Mouse (Mus musculus) cerebellum, postnatal 36 days (tissue): ENCODE results near the gene Sbno1.

ENCODE experiments used
- DNase-seq, 2 experiments: peaks; one replicate each; pipeline ENCODE4 v3.0.0; 2021 to 2022; ENCODE audit warnings: mixed read lengths in 2 of 2

The Sbno1 gene

DNA sequence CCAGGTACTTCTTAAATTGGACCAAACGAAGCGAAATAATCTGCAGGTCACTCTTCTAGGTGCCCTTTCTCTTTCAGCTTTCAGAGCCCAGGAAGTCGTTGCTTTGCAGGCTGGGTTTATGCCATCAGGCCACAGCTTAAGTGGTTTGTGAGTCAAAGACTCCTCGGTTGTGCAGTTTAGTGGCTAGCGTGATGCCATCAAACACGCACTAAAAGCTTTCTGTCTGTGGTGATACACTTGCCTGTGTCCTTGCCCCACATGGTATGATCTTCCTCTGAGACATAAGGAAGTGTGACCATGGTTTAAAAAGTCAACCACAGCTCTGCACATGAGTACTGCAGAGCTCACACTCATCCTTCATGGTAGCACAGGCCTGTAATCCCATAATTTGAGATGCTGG, 95.7 kb downstream of the Sbno1 start:
- DNase-seq = no peak

DNA sequence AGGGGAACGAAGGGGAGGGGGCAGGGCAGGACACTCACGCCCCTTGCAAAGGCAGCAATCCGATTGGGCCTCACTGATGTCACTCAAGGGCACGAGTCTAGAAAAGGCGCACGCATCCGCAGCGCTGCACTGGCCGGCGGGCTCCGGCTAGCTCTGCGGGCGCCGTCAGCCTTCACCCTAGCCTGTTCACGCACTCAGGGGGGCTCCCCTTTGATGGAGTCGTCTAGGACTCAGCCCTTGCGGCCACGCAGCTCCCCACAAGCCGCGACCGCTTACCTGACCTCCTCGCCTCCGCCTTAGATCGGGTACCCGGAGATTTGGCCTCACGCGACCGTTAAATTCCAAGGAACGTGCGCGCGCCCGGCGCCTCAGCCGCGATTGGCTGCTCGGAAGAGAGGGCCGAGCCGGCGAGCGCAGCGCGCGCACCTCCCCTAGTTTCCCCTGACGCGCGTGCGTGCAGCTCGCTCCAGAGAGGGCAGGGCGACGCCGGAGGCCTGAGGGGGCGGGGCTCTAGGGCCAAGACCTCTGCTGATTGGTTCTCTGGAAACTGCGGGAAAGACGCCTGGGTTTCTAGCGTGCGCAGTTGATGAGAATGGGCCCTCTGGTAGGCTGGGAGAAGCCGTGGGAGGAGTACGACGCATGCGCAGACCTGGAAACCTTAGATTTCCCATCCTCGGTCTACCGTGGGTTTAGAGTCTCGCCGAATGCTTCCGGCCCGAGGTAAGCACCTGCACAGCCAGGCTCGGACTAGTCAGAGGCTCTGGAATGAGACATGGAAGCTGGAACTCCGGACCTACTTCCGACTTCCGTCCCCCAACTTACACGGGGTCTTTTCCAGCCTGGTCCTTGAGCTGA, 98.1 kb downstream of the Sbno1 start, which contains the start of the genes Mphosph9 and 2810006K23Rik:
TSS of gene Mphosph9 (minus strand) at position 463 of the 855 bp plus-strand sequence.
TSS of gene 2810006K23Rik (plus strand) at position 580 of the 855 bp plus-strand sequence.
- DNase-seq = peak; percentile 100

DNA sequence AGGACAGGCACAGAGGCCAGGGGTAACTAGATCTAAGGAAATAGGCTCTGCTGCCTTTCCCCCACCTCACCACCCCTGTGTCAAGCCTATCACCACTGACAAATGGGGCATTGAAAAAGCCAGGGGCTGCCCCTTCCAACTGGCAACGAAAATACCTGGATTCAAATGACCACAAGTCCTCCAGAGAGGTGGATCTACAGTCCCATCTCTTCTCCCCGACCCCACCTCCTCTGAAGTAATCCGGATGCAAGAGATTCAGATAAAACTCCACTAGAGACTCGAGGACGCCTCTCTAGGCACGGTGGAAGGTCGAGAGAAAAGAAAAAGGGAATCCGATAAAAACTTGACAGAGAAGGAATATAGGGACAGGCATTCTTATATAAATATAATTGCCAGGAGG, 99.0 kb downstream of the Sbno1 start:
- no peak for DNase-seq
